Mouse (Mus musculus) myocyte (in vitro differentiated cells): Measurements from ENCODE around the gene Fam222b. TPM values are rescaled to one million over a fixed set of nuclear protein-coding genes. Genes with fewer than 3 reads are reported as not detected.

Experiments used
- H3K27me3 ChIP-seq: one replicate; pipeline ENCODE4 v1.6.1; 2011; ENCODE audit not compliant: control insufficient read depth, insufficient read depth, insufficient read length
- H3K36me3 ChIP-seq: one replicate; pipeline ENCODE4 v1.6.1; 2011; ENCODE audit not compliant: control insufficient read depth, insufficient read depth
- H3K4me2 ChIP-seq: one replicate; pipeline ENCODE4 v1.6.1; 2011; ENCODE audit warnings: low read depth, control low read depth
- H3K4me3 ChIP-seq: one replicate; pipeline ENCODE4 v1.5.1; 2011; ENCODE audit warnings: mild to moderate bottlenecking, control low read depth, moderate library complexity
- H3K79me2 ChIP-seq: one replicate; pipeline ENCODE4 v1.6.1; 2011; ENCODE audit not compliant: control insufficient read depth, insufficient read depth
- H3ac ChIP-seq: one replicate; pipeline ENCODE4 v1.6.1; 2011; ENCODE audit not compliant: control insufficient read depth, insufficient read length
- CEBPB ChIP-seq: IDR thresholded peaks from 2 replicates; pipeline ENCODE4 v1.6.1; 2011; ENCODE audit warnings: mild to moderate bottlenecking, moderate library complexity; ENCODE audit not compliant: poor library complexity, insufficient read depth, severe bottlenecking
- E2F4 ChIP-seq: IDR thresholded peaks from one replicate; pipeline ENCODE4 v1.6.1; 2011; ENCODE audit warnings: mild to moderate bottlenecking, control low read depth, moderate library complexity; ENCODE audit not compliant: insufficient read depth
- MAX ChIP-seq: IDR thresholded peaks from one replicate; pipeline ENCODE4 v1.6.1; 2011; ENCODE audit warnings: low read depth, mild to moderate bottlenecking, control low read depth
- MYOD1 ChIP-seq, 3 experiments: IDR thresholded peaks; one replicate each; pipeline ENCODE4 v1.6.1; 2011; ENCODE audit warnings: control low read depth in 2 of 3, low read depth in 2 of 3, mild to moderate bottlenecking in 2 of 3, moderate library complexity in 1 of 3; ENCODE audit not compliant: insufficient read length in 2 of 3, control insufficient read depth in 1 of 3
- MYOG ChIP-seq, 3 experiments: IDR thresholded peaks; one replicate each; pipeline ENCODE4 v1.6.1; 2011; ENCODE audit warnings: control low read depth in 2 of 3, low read depth in 2 of 3, mild to moderate bottlenecking in 2 of 3; ENCODE audit not compliant: insufficient read length in 2 of 3, control insufficient read depth in 1 of 3, insufficient read depth in 1 of 3
- POLR2A ChIP-seq: IDR thresholded peaks from one replicate; pipeline ENCODE4 v1.6.1; 2011; ENCODE audit warnings: low read depth, mild to moderate bottlenecking, control low read depth, moderate library complexity; ENCODE audit not compliant: insufficient read length
- POLR2AphosphoS2 ChIP-seq: IDR thresholded peaks from one replicate; pipeline ENCODE4 v1.6.1; 2011; ENCODE audit warnings: low read depth, control low read depth; ENCODE audit not compliant: insufficient read length
- REST ChIP-seq: IDR thresholded peaks from one replicate; pipeline ENCODE4 v1.6.1; 2011; ENCODE audit warnings: mild to moderate bottlenecking, control low read depth, moderate library complexity; ENCODE audit not compliant: insufficient read depth, insufficient read length
- SRF ChIP-seq: IDR thresholded peaks from one replicate; pipeline ENCODE4 v1.6.1; 2011; ENCODE audit warnings: low read depth; ENCODE audit not compliant: control insufficient read depth, insufficient read length
- TCF12 ChIP-seq: IDR thresholded peaks from one replicate; pipeline ENCODE4 v1.6.1; 2011; ENCODE audit warnings: mild to moderate bottlenecking, control low read depth; ENCODE audit not compliant: poor library complexity, insufficient read depth, severe bottlenecking
- TCF3 ChIP-seq: IDR thresholded peaks from one replicate; pipeline ENCODE4 v1.6.1; 2011; ENCODE audit warnings: low read depth, control low read depth; ENCODE audit not compliant: insufficient read length
- USF1 ChIP-seq: IDR thresholded peaks from one replicate; pipeline ENCODE4 v1.6.1; 2011; ENCODE audit warnings: low read depth, mild to moderate bottlenecking, control low read depth, moderate library complexity
- polyA plus RNA-seq: library from polyadenylated mRNA; unstranded; fragments of >200 nt; fragmentation: generic; extraction: Trizol; gene quantifications from one replicate; pipeline ENCODE4 v1.2.1, GENCODE M21; 2012; ENCODE audit warnings: missing spikeins

Gene Fam222b
- polyA plus RNA-seq, 1 experiment: 16.1 TPM

GRCm38 (mm10) chr11:78166640-78167039, 72.2 kb downstream of the Fam222b start:
- TF ChIP-seq E2F4: no peak
- TF ChIP-seq MAX: no peak
- no peak for TF ChIP-seq POLR2A
- no peak for TF ChIP-seq CEBPB
- no peak for TF ChIP-seq SRF
- no peak for TF ChIP-seq REST
- TF ChIP-seq MYOG (IDR thresholded peaks at IDR 0.05; ENCODE audit: control insufficient read depth in 1 of 3, insufficient read depth in 1 of 3, insufficient read length in 2 of 3, low read depth in 2 of 3): no peak
- no peak for TF ChIP-seq POLR2AphosphoS2
- TF ChIP-seq USF1: no peak
- no peak for TF ChIP-seq MYOD1 (IDR thresholded peaks at IDR 0.05; ENCODE audit: control insufficient read depth in 1 of 3, insufficient read length in 2 of 3, low read depth in 2 of 3)
- no peak for TF ChIP-seq TCF12
- no peak for TF ChIP-seq TCF3
- peak overlapping the region; percentile 99 for H3K4me2 ChIP-seq
- no peaks in the 10 kb centered on the region for H3K27me3 ChIP-seq
- peaks cover 34% of the 10 kb centered on the region for H3K79me2 ChIP-seq
- H3ac ChIP-seq: no peak overlapping the region
- peak overlapping the region; percentile 100 for H3K4me3 ChIP-seq
- H3K36me3 ChIP-seq: peaks cover 4% of the 10 kb centered on the region

DNA sequence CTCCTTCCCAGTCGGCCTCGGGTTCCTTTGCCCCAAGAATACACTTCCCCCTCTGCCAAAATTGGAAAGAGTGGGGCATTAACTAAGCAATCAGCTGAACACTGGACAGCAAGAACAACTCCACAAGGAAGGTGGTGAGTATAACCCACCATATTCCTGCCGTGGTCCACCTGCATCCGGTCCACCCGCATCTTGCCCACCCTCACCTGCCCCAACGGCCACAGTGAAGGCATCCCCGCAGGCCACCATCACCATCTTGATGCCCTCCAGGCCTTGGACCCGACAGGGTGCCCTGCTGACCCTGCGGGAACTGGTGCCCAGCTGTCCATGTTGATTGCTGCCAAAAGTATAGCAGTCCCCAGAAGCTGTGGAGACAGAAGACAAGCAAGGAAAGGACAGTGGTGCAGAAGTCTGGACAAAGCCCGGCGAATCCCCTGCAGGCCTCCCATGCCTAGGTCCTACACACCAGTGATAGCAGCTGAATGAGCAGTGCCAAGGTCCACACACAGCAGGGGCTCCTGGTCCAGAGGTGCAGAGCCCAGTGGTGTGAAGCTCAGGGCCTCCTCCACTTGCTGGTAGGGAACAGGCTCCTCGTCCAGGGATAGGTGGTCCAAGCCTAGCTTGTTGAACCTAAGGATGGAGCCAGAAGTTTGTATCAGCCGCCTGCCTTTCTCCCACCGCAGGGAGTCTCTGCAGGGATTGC, 72.9 kb downstream of the Fam222b start:
- H3K4me2 ChIP-seq: peak overlapping the region; percentile 99
- no peak overlapping the region for H3K4me3 ChIP-seq
- peaks cover 27% of the 10 kb centered on the region for H3K79me2 ChIP-seq
- no peak overlapping the region for H3ac ChIP-seq
- H3K36me3 ChIP-seq: no peaks in the 10 kb centered on the region
- peak in 1 of 3 experiments; percentile 35 for TF ChIP-seq MYOG (IDR thresholded peaks at IDR 0.05; ENCODE audit: control insufficient read depth in 1 of 3, insufficient read depth in 1 of 3, insufficient read length in 2 of 3, low read depth in 2 of 3)
- peak in 1 of 3 experiments; percentile 39 for TF ChIP-seq MYOD1 (IDR thresholded peaks at IDR 0.05; ENCODE audit: control insufficient read depth in 1 of 3, insufficient read length in 2 of 3, low read depth in 2 of 3)
- no peak for TF ChIP-seq E2F4
- H3K27me3 ChIP-seq: no peaks in the 10 kb centered on the region

- H3K27me3 ChIP-seq: no peaks in the 10 kb centered on the region
- peaks cover 13% of the 10 kb centered on the region for H3K79me2 ChIP-seq
- TF ChIP-seq MYOD1 (IDR thresholded peaks at IDR 0.05; ENCODE audit: control insufficient read depth in 1 of 3, insufficient read length in 2 of 3, low read depth in 2 of 3) (no peak), E2F4 (no peak), TCF3 (no peak), CEBPB (no peak), SRF (no peak), USF1 (no peak), MAX (no peak), POLR2AphosphoS2 (no peak), POLR2A (no peak), MYOG (IDR thresholded peaks at IDR 0.05; ENCODE audit: control insufficient read depth in 1 of 3, insufficient read depth in 1 of 3, insufficient read length in 2 of 3, low read depth in 2 of 3) (no peak), TCF12 (no peak), REST (no peak)
- no peak overlapping the region for H3K4me3 ChIP-seq
- H3ac ChIP-seq: no peak overlapping the region
- H3K36me3 ChIP-seq: no peaks in the 10 kb centered on the region
- H3K4me2 ChIP-seq: no peak overlapping the region
Measured at GRCm38 (mm10) chr11:78168541-78169468, 74.3 kb downstream of the Fam222b start.

DNA sequence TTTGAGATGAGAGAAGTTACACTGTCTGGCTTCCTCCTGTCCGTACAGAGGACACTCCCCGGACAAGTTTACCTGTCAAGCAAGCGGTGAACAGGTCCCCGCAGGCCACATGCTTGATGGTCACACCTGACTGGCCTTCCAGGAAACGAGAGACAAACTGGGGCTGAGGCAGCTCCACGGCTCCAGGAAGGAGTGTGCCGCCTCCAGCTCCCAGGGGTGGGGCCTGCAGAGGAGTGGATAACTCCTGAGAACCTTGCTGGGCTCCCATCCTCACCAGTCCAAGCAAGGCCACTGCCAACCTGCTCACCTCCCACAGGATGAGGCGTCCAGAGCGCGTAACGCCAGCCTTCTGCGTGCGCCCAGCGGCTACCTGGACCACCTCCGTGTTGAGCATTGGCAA, 75.8 kb downstream of the Fam222b start:
- no peak overlapping the region for H3ac ChIP-seq
- H3K79me2 ChIP-seq: no peaks in the 10 kb centered on the region
- no peak overlapping the region for H3K4me2 ChIP-seq
- H3K36me3 ChIP-seq: no peaks in the 10 kb centered on the region
- no peak overlapping the region for H3K4me3 ChIP-seq
- TF ChIP-seq TCF12 (no peak), REST (no peak), POLR2A (no peak), MAX (no peak), MYOG (IDR thresholded peaks at IDR 0.05; ENCODE audit: control insufficient read depth in 1 of 3, insufficient read depth in 1 of 3, insufficient read length in 2 of 3, low read depth in 2 of 3) (no peak), USF1 (no peak), CEBPB (no peak), TCF3 (no peak), MYOD1 (IDR thresholded peaks at IDR 0.05; ENCODE audit: control insufficient read depth in 1 of 3, insufficient read length in 2 of 3, low read depth in 2 of 3) (no peak), E2F4 (no peak), SRF (no peak), POLR2AphosphoS2 (no peak)
- H3K27me3 ChIP-seq: no peaks in the 10 kb centered on the region
